Mouse (Mus musculus) embryonic facial prominence, embryonic 14.5 days (tissue): Measurements from ENCODE around the gene Tmem108. TPM values are rescaled to one million over a fixed set of nuclear protein-coding genes. Genes with fewer than 3 reads are reported as not detected.
"Not testable (repeated sequence)": the region's sequence is repeated elsewhere in the genome, so short reads cannot be mapped to it uniquely, and the experiment has no call there.

ENCODE experiments used
- ATAC-seq: fragments of 200-750 bp; cut with Nextera tagmentation; 2 replicates; pipeline ENCODE4 v1.8.0; 2017; ENCODE audit warnings: low read depth, moderate number of reproducible peaks, moderate TSS enrichment
- DNase-seq: peaks from one replicate; pipeline ENCODE4 v3.0.0-alpha.2; 2015; ENCODE audit warnings: low spot score
- H3K27ac ChIP-seq: fragments of 300-500 bp; sonication (generic); replicated peaks from 2 replicates; pipeline ENCODE4 v1.5.1; 2014; ENCODE audit warnings: low read depth, mild to moderate bottlenecking, low read length, moderate library complexity
- H3K27me3 ChIP-seq: fragments of 300-500 bp; sonication (generic); replicated peaks from 2 replicates; pipeline ENCODE4 v1.6.1; 2014; ENCODE audit warnings: low read length; ENCODE audit not compliant: control insufficient read depth, insufficient read depth
- H3K36me3 ChIP-seq: fragments of 300-500 bp; sonication (generic); 2 replicates; pipeline ENCODE4 v1.6.1; 2014; ENCODE audit warnings: low read length, mixed read lengths; ENCODE audit not compliant: control insufficient read depth, insufficient read depth
- H3K4me1 ChIP-seq: fragments of 300-500 bp; sonication (generic); 2 replicates; pipeline ENCODE4 v1.6.1; 2014; ENCODE audit warnings: antibody characterized with exemption, low read length; ENCODE audit not compliant: control insufficient read depth, insufficient read depth
- H3K4me2 ChIP-seq: fragments of 300-500 bp; sonication (generic); 2 replicates; pipeline ENCODE4 v1.6.1; 2014; ENCODE audit warnings: low read depth, mild to moderate bottlenecking, low read length, moderate library complexity, mixed read lengths
- H3K4me3 ChIP-seq: fragments of 300-500 bp; sonication (generic); 2 replicates; pipeline ENCODE4 v1.5.1; 2014; ENCODE audit warnings: low read depth, mild to moderate bottlenecking, low read length
- H3K9ac ChIP-seq: fragments of 300-500 bp; sonication (generic); 2 replicates; pipeline ENCODE4 v1.6.1; 2014; ENCODE audit warnings: low read depth, mild to moderate bottlenecking, low read length, moderate library complexity, mixed read lengths
- H3K9me3 ChIP-seq: fragments of 300-500 bp; sonication (generic); 2 replicates; pipeline ENCODE4 v1.6.1; 2016; ENCODE audit warnings: low read length; ENCODE audit not compliant: control insufficient read depth
- WGBS: fragments of 180-500 bp; shearing (Covaris S2); extraction: QIAGEN DNeasy Blood & Tissue Kit; methylation state at CpG from one replicate; pipeline ENCODE4 v1.1.7; 2014; 5-methylcytosine and 5-hydroxymethylcytosine counted together
- polyA plus RNA-seq: library from polyadenylated mRNA; unstranded; fragments of >200 nt; fragmentation: Nextera tagmentation; extraction: Ambion mirVana; gene quantifications from 2 replicates; pipeline ENCODE4 v1.2.1, GENCODE M21; 2014

Gene Tmem108
- polyA plus RNA-seq, 1 experiment from 2014 or later: 9.9 TPM

GRCm38 (mm10) chr9:103687130-103687529 lies 74.5 kb downstream of the Tmem108 start:
- Histone ChIP-seq H3K4me2 (no peak overlapping the region), H3K27me3 (no peaks in the 10 kb centered on the region), H3K36me3 (no peaks in the 10 kb centered on the region), H3K4me1 (peaks cover 25% of the 10 kb centered on the region; the same call in 1 of the 2 replicates), H3K27ac (no peak overlapping the region), H3K9ac (no peak overlapping the region), H3K4me3 (no peak overlapping the region), H3K9me3 (no peaks in the 10 kb centered on the region)
- WGBS: 46% methylated on average over 6 of the region's 6 CpGs
- DNase-seq (peak; percentile 62), ATAC-seq (peak; percentile 68; the same call in 1 of the 2 replicates)

DNA sequence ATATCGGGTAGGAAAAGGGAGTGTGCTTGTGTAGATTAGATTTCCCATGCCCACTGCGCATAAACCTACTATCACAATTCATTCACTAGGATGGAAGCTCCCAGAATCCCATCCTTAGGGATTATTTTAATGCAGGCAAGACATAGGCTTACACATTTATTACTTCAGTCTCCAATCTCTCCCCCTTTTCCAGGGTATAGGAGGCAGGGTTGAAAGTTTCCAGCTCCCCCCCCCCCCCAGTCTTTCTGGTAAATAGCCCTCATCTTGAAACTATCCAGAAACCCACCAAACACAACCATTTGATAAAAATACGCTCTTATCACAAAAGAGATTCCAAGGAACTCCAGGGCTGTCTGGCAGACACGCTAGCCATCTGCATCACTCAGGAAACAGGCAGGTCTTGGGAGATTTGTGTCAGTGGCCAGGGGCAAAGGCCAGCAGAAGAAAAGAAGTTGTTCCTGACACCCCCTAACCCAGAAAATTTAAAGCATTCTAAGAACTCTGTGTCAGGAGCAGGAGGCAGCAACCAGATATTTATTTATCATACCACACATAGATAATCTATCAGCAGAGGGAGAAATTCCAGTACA lies 79.8 kb downstream of the Tmem108 start:
- peaks cover 5% of the 10 kb centered on the region; the same call in 1 of the 2 replicates for H3K4me1 ChIP-seq
- no peaks in the 10 kb centered on the region for H3K9me3 ChIP-seq
- 54% methylated on average over 4 of the region's 4 CpGs for WGBS

DNA sequence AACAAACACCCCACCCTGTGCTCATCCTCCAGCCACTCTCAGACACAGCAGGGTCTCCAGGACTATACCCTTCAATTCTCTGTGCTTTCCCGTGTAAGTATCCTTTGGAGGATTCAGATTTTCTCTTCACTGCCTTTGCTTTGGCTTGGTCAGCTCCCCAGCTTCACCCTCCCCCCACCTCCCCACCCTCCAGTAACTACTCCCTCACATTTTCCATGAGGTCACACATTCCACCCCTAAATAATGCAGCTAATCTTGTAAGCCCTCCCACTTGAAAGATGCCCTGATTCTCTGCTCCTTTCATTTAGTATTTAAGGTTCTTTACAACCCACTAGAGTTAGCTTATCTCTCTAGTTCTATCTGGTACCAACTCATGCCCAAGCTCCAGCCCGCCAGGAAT lies 82.4 kb downstream of the Tmem108 start:
- ATAC-seq: peak; percentile 37; the same call in 1 of the 2 replicates
- H3K4me2 ChIP-seq: no peak overlapping the region
- H3K27me3 ChIP-seq: no peaks in the 10 kb centered on the region
- H3K9me3 ChIP-seq: no peaks in the 10 kb centered on the region
- H3K36me3 ChIP-seq: no peaks in the 10 kb centered on the region
- no peak overlapping the region for H3K27ac ChIP-seq
- 45% methylated on average over 2 of the region's 2 CpGs for WGBS
- peak; percentile 66 for DNase-seq
- no peak overlapping the region for H3K9ac ChIP-seq
- H3K4me1 ChIP-seq: 0 out of 2 replicates have a peak, but pooled peaks cover 4% of the 10 kb centered on the region
- no peak overlapping the region for H3K4me3 ChIP-seq

More for the DNA sequence above, 79.8 kb downstream of the Tmem108 start:
- ATAC-seq (no peak), DNase-seq (no peak)
- Histone ChIP-seq H3K4me2 (no peak overlapping the region), H3K27ac (no peak overlapping the region), H3K27me3 (no peaks in the 10 kb centered on the region), H3K36me3 (no peaks in the 10 kb centered on the region), H3K9ac (no peak overlapping the region), H3K4me3 (no peak overlapping the region)

GRCm38 (mm10) chr9:103678531-103679060 lies 83.0 kb downstream of the Tmem108 start:
- WGBS: 67% methylated on average over 7 of the region's 7 CpGs
- no peak overlapping the region for H3K4me2 ChIP-seq
- DNase-seq: no peak

DNA sequence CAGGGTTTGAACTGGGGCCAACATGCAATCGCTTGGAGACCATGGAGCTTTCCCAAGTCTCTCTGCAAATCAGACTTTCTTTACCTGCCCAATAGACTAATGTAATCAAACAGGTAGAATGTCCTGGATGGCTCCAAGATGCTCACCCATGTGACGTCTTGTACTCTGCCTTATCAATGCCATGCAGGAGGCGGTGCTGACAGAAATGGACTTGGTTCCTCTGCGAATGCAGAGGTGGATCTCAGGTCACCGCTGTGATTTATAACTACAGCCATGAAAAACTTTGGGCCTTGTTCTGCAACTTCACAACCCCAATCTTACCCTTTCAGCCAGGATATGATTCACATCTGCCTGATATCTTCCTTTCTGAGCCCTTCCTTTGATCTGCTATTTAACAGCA lies 83.8 kb downstream of the Tmem108 start:
- Histone ChIP-seq H3K36me3 (no peaks in the 10 kb centered on the region), H3K4me1 (0 out of 2 replicates have a peak, but pooled peaks cover 4% of the 10 kb centered on the region), H3K9me3 (no peaks in the 10 kb centered on the region), H3K27ac (no peak overlapping the region), H3K4me2 (no peak overlapping the region), H3K9ac (no peak overlapping the region), H3K27me3 (no peaks in the 10 kb centered on the region), H3K4me3 (no peak overlapping the region)
- 89% methylated on average over 5 of the region's 5 CpGs for WGBS
- ATAC-seq: no peak
- no peak for DNase-seq

More at GRCm38 (mm10) chr9:103678531-103679060, 83.0 kb downstream of the Tmem108 start:
- H3K9me3 ChIP-seq: no peaks in the 10 kb centered on the region
- no peaks in the 10 kb centered on the region for H3K27me3 ChIP-seq
- H3K27ac ChIP-seq: no peak overlapping the region
- no peaks in the 10 kb centered on the region for H3K36me3 ChIP-seq
- ATAC-seq: no peak
- H3K4me1 ChIP-seq: 0 out of 2 replicates have a peak, but pooled peaks cover 4% of the 10 kb centered on the region
- H3K4me3 ChIP-seq: no peak overlapping the region
- no peak overlapping the region for H3K9ac ChIP-seq

DNA sequence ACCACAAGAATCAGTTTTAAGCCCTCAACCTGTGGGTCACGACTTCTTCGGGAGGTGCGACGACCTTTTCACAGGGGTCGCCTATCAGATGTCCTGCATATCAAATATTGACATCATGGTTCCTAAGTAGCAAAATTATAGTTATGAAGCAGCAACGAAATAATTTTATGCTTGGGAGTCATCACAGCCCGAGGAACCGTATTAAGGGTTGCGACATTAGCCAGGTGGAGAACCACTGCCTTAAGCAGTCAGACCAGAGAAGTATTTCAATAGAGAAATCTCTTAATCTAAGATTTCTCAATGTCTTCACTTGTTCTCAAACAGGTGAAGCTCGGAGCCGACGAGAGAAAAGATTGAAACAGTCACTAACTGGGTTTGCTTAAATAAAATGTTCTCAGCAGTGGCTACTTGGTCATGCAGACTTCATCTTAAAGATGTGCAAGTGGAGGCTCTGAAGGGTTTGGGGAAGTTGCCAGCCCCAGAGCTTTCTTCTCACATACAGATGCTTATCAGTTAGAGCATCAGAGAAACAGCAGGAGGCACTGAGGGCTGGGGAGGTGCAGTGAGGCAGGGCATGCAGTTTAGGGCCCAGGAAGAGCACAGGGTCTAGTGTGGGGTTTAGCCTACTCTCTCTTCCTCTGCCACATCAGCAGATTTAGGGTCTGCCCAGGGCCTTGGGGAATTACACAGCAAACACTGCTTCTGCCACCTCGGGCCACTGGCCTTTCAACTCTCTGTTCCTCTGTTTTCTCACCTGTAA lies 85.7 kb downstream of the Tmem108 start:
- Histone ChIP-seq H3K27me3 (no peaks in the 10 kb centered on the region), H3K27ac (no peak overlapping the region), H3K4me2 (no peak overlapping the region), H3K36me3 (no peaks in the 10 kb centered on the region), H3K9ac (no peak overlapping the region), H3K9me3 (no peaks in the 10 kb centered on the region), H3K4me1 (0 out of 2 replicates have a peak, but pooled peaks cover 4% of the 10 kb centered on the region), H3K4me3 (no peak overlapping the region)
- WGBS: 78% methylated on average over 13 of the region's 13 CpGs
- ATAC-seq: no peak
- no peak for DNase-seq

- Histone ChIP-seq H3K9ac (no peak overlapping the region), H3K4me2 (no peak overlapping the region), H3K9me3 (no peaks in the 10 kb centered on the region), H3K36me3 (no peaks in the 10 kb centered on the region), H3K4me3 (no peak overlapping the region), H3K27me3 (no peaks in the 10 kb centered on the region), H3K27ac (no peak overlapping the region), H3K4me1 (no peaks in the 10 kb centered on the region)
- ATAC-seq (no peak), DNase-seq (no peak)
- 96% methylated on average over 4 of the region's 4 CpGs for WGBS
Observed at GRCm38 (mm10) chr9:103672881-103673280, 88.8 kb downstream of the Tmem108 start.

DNA sequence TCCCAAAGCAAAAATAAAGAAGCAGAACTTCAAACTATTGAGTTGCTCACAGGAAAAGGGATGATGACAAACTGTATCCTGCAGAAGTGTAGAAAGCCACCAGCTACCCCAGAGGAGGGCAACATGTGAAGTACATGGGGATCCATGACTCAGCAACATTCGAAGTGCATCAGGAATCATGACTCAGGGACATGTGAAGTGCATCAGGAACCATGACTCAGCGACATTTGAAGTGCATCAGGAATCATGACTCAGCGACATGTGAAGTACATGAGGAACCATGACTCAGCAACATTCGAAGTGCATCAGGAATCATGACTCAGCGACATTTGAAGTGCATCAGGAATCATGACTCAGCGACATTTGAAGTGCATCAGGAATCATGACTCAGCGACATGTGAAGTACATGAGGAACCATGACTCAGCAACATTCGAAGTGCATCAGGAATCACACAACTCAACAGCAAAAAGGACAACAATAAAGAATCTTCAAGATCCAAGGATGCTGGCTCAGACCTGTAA lies 91.0 kb downstream of the Tmem108 start:
- not testable (repeated sequence) for H3K9ac ChIP-seq, H3K4me2 ChIP-seq, H3K9me3 ChIP-seq, H3K27me3 ChIP-seq, DNase-seq, H3K36me3 ChIP-seq, H3K4me1 ChIP-seq, H3K4me3 ChIP-seq, H3K27ac ChIP-seq, ATAC-seq
- 97% methylated on average over 8 of the region's 8 CpGs for WGBS
